Mouse (Mus musculus) thymus, adult 2 months (tissue): ENCODE results near the gene Psg16.

Experiments used
- CTCF ChIP-seq: fragments of 200-500 bp; IDR thresholded peaks from 2 replicates; pipeline ENCODE4 v1.5.1; 2012; ENCODE audit warnings: mild to moderate bottlenecking, control low read depth, low read length, moderate library complexity, borderline replicate concordance; ENCODE audit not compliant: control insufficient read depth, poor library complexity, insufficient read depth; ENCODE audit errors: extremely low read depth
- POLR2A ChIP-seq: fragments of 200-500 bp; IDR thresholded peaks from 2 replicates; pipeline ENCODE4 v1.6.1; 2012; ENCODE audit warnings: mild to moderate bottlenecking, low read length, control low read depth, moderate library complexity; ENCODE audit not compliant: control insufficient read depth, poor library complexity, insufficient read depth; ENCODE audit errors: extremely low read depth

- TF ChIP-seq CTCF = no peak
- TF ChIP-seq POLR2A = no peak
These were observed 17.0 kb upstream of the Psg16 start for GRCm38 (mm10) chr7:17056601-17057523.
